Mouse (Mus musculus): ENCODE data around the gene Nprl2. TPM values are rescaled to one million over a fixed set of nuclear protein-coding genes. Genes with fewer than 3 reads are reported as not detected.
"Not testable (repeated sequence)": the region's sequence is repeated elsewhere in the genome, so short reads cannot be mapped to it uniquely, and the experiment has no call there.

Nprl2 gene
- polyA plus RNA-seq, 1 experiment from 2014 or later = 40.7 TPM

DNA sequence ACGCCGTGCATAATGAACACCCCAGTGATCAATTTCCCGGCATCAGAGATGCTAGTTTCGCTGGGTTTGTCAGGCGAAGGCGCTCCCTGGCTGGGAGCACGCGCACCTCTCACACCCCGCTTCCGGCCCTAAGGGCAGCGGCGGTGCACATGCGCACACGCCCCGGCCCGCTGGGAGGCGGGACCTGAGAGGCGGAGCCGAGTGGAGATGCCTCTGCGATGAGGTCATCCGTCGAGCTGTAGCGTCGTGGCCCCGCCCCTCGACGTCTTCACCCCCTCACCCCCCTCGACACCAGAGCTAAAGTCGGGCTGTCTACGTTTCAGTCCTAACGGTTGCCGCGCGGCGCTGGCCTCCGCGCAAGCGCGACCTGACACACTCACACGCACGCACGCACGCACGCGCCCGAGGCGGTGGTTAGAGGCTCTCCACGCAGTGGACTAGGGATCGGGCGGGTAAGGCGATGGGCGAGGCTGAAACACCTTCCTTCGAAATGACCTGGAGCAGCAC, 12.3 kb downstream of the Nprl2 start:
- no peaks in the 10 kb centered on the region for H3K9me3 ChIP-seq (ENCODE audit: control insufficient read depth, low read length)
- H3K4me3 ChIP-seq (ENCODE audit: low read depth, low read length) = peak overlapping the region; percentile 67
- peaks cover 7% of the 10 kb centered on the region; the same call in 1 of the 2 replicates for H3K36me3 ChIP-seq (ENCODE audit: control insufficient read depth, insufficient read depth, low read length)
- DNase-seq (ENCODE audit: low spot score) = peak; percentile 99
- ATAC-seq (replicated peaks; ENCODE audit: low FRiP score) = peak; percentile 92
- H3K27me3 ChIP-seq (ENCODE audit: control insufficient read depth, insufficient read depth, low read length) = peaks cover 14% of the 10 kb centered on the region
- peak overlapping the region; percentile 89 for H3K4me2 ChIP-seq (ENCODE audit: low read depth, low read length, severe bottlenecking)
- peak overlapping the region; percentile 78 for H3K27ac ChIP-seq (ENCODE audit: low read depth, low read length)
- WGBS = under 1% methylated on average over 53 of the region's 53 CpGs
- H3K4me1 ChIP-seq (replicated peaks; ENCODE audit: control insufficient read depth, insufficient read depth, low read length) = peaks cover 29% of the 10 kb centered on the region
- peak overlapping the region; percentile 86 for H3K9ac ChIP-seq (ENCODE audit: low read length)

DNA sequence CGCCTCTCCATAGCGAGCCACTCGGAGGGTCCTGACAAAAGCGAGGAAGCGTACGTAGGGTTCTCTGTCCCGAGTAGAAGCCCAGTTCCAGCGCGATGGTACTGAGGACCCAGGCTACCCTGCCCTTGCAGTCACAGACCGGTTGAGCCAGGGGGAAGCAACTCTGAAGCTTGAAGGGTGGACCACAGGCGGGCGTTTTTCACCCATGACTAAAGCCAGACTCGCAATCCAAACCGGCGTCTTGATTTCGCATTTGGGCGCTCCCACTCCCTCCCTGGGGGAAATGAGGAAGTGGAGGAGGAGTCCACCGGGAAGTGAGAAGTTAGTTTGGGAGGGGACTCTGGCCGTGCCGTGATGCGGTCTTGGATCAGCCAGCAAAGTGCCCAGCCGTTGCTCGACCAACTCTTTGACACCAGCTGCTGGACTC, 13.0 kb downstream of the Nprl2 start:
- Histone ChIP-seq H3K27me3 (ENCODE audit: control insufficient read depth, insufficient read depth, low read length) (peaks cover 12% of the 10 kb centered on the region), H3K9me3 (ENCODE audit: control insufficient read depth, low read length) (no peaks in the 10 kb centered on the region), H3K9ac (ENCODE audit: low read length) (peak overlapping the region; percentile 86), H3K4me3 (ENCODE audit: low read depth, low read length) (peak overlapping the region; percentile 67), H3K4me2 (ENCODE audit: low read depth, low read length, severe bottlenecking) (peak overlapping the region; percentile 78), H3K36me3 (ENCODE audit: control insufficient read depth, insufficient read depth, low read length) (peaks cover 13% of the 10 kb centered on the region; the same call in 1 of the 2 replicates), H3K4me1 (replicated peaks; ENCODE audit: control insufficient read depth, insufficient read depth, low read length) (peaks cover 29% of the 10 kb centered on the region), H3K27ac (ENCODE audit: low read depth, low read length) (peak overlapping the region; percentile 78)
- DNase-seq (ENCODE audit: low spot score) = no peak
- ATAC-seq (replicated peaks; ENCODE audit: low FRiP score) = peak; percentile 19
- under 1% methylated on average over 21 of the region's 23 CpGs for WGBS

DNA sequence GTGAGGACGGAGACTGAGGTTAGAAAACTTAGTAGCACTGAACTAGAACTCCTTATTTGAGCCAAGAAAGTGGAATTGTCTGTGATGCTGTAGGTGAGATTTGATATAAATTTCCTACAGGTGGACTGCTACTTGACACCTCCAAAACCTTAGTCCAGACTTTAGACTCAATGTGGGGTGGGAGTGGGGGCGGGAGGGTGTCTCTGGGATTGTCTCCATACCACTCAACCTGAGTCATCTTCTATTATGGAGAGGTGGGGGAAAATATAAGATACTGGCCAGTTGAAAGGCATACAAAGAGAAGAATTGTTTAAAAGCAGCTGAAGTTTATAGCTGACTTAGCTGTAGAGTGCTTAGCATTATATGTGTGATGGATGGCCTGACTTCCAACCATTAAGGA, 13.7 kb downstream of the Nprl2 start:
- H3K27ac ChIP-seq (ENCODE audit: low read depth, low read length) = no peak overlapping the region
- WGBS = 47% methylated on average over 2 of the region's 2 CpGs
- peak overlapping the region; percentile 86 for H3K9ac ChIP-seq (ENCODE audit: low read length)
- peaks cover 14% of the 10 kb centered on the region; the same call in 1 of the 2 replicates for H3K36me3 ChIP-seq (ENCODE audit: control insufficient read depth, insufficient read depth, low read length)
- no peak for DNase-seq (ENCODE audit: low spot score)
- peak overlapping the region; percentile 78 for H3K4me2 ChIP-seq (ENCODE audit: low read depth, low read length, severe bottlenecking)
- H3K4me3 ChIP-seq (ENCODE audit: low read depth, low read length) = peak overlapping the region; percentile 67
- H3K4me1 ChIP-seq (replicated peaks; ENCODE audit: control insufficient read depth, insufficient read depth, low read length) = peaks cover 29% of the 10 kb centered on the region
- no peak for ATAC-seq (replicated peaks; ENCODE audit: low FRiP score)
- no peaks in the 10 kb centered on the region for H3K9me3 ChIP-seq (ENCODE audit: control insufficient read depth, low read length)
- H3K27me3 ChIP-seq (ENCODE audit: control insufficient read depth, insufficient read depth, low read length) = peaks cover 6% of the 10 kb centered on the region; the same call in 1 of the 2 replicates

DNA sequence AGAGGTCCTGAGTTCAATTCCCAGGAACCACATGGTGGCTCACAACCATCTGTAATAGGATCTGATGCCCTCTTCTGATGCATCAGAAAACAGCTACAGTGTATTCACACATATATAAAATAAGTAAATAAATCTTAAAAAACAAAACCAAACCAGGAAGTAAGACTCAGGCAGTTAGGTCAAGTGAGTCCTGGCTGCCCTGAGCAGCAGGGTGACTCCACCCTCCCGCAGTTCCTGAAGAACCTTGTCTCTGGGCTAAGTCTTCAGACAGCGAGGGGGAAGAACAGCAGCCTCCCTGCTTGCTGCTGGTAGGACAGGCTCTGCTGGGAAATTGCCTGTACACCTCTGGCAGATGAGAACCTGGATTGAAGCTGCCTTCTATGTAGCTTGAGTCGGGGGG, 14.3 kb downstream of the Nprl2 start:
- peaks cover 25% of the 10 kb centered on the region for H3K4me1 ChIP-seq (replicated peaks; ENCODE audit: control insufficient read depth, insufficient read depth, low read length)
- H3K36me3 ChIP-seq (ENCODE audit: control insufficient read depth, insufficient read depth, low read length) = peaks cover 17% of the 10 kb centered on the region; the same call in 1 of the 2 replicates
- no peaks in the 10 kb centered on the region for H3K9me3 ChIP-seq (ENCODE audit: control insufficient read depth, low read length)
- H3K4me2 ChIP-seq (ENCODE audit: low read depth, low read length, severe bottlenecking) = peak overlapping the region; percentile 78; the same call in 1 of the 2 replicates
- WGBS = 83% methylated on average over 3 of the region's 3 CpGs
- no peak overlapping the region for H3K27ac ChIP-seq (ENCODE audit: low read depth, low read length)
- DNase-seq (ENCODE audit: low spot score) = no peak
- peak overlapping the region; percentile 67 for H3K4me3 ChIP-seq (ENCODE audit: low read depth, low read length)
- no peak for ATAC-seq (replicated peaks; ENCODE audit: low FRiP score)
- H3K27me3 ChIP-seq (ENCODE audit: control insufficient read depth, insufficient read depth, low read length) = peaks cover 2% of the 10 kb centered on the region; the same call in 1 of the 2 replicates
- H3K9ac ChIP-seq (ENCODE audit: low read length) = peak overlapping the region; percentile 39; the same call in 1 of the 2 replicates

GRCm38 (mm10) chr9:107563029-107563581, 21.1 kb downstream of the Nprl2 start, which contains the start of gene Tusc2:
Gene Tusc2 (plus strand): TSS chr9:107563255.
- H3K36me3 ChIP-seq (ENCODE audit: control insufficient read depth, insufficient read depth, low read length) = peaks cover 21% of the 10 kb centered on the region; the same call in 1 of the 2 replicates
- peak within 1 kb of the TSS; percentile 81 for H3K9ac ChIP-seq (ENCODE audit: low read length)
- H3K4me1 ChIP-seq (replicated peaks; ENCODE audit: control insufficient read depth, insufficient read depth, low read length) = peaks cover 11% of the 10 kb centered on the region
- H3K4me2 ChIP-seq (ENCODE audit: low read depth, low read length, severe bottlenecking) = peak within 1 kb of the TSS; percentile 87
- ATAC-seq (replicated peaks; ENCODE audit: low FRiP score) (peak; percentile 95), DNase-seq (ENCODE audit: low spot score) (peak; percentile 96)
- H3K27ac ChIP-seq (ENCODE audit: low read depth, low read length) = no peak within 1 kb of the TSS
- no peaks in the 10 kb centered on the region for H3K27me3 ChIP-seq (ENCODE audit: control insufficient read depth, insufficient read depth, low read length)
- peak within 1 kb of the TSS; percentile 89 for H3K4me3 ChIP-seq (ENCODE audit: low read depth, low read length)
- no peaks in the 10 kb centered on the region for H3K9me3 ChIP-seq (ENCODE audit: control insufficient read depth, low read length)
- under 1% methylated on average over 46 of the region's 46 CpGs for WGBS

DNA sequence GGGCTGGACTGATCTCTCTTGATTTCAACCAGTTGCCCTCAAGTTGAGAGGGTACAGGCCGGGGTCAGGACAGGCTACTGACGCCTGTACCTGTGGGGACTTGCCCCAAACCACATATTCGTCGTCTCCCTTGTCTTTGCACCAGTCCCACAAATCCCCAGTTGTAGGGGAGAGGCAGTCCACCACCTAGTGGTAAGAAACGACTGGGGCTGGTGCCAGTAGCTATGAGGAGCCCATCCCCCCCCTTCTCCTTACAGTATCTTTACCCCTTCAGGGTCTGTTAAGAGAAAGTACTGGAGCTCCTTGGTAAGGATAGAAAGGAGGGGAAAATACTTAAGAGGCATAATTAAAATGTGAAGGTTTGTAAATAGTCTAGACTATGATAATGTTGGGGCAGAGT, 23.5 kb downstream of the Nprl2 start:
- not testable (repeated sequence) for DNase-seq (ENCODE audit: low spot score); H3K4me3 ChIP-seq (ENCODE audit: low read depth, low read length); H3K36me3 ChIP-seq (ENCODE audit: control insufficient read depth, insufficient read depth, low read length); H3K4me2 ChIP-seq (ENCODE audit: low read depth, low read length, severe bottlenecking); H3K9me3 ChIP-seq (ENCODE audit: control insufficient read depth, low read length); ATAC-seq (replicated peaks; ENCODE audit: low FRiP score); H3K27ac ChIP-seq (ENCODE audit: low read depth, low read length); H3K27me3 ChIP-seq (ENCODE audit: control insufficient read depth, insufficient read depth, low read length); H3K9ac ChIP-seq (ENCODE audit: low read length)
- H3K4me1 ChIP-seq (replicated peaks; ENCODE audit: control insufficient read depth, insufficient read depth, low read length) = peaks cover 19% of the 10 kb centered on the region
- WGBS = 48% methylated on average over 5 of the region's 5 CpGs

- peaks cover 9% of the 10 kb centered on the region; the same call in 1 of the 2 replicates for H3K36me3 ChIP-seq (ENCODE audit: control insufficient read depth, insufficient read depth, low read length)
- WGBS = 62% methylated on average over 15 of the region's 15 CpGs
- peaks cover 24% of the 10 kb centered on the region for H3K4me1 ChIP-seq (replicated peaks; ENCODE audit: control insufficient read depth, insufficient read depth, low read length)
- H3K27ac ChIP-seq (ENCODE audit: low read depth, low read length) = no peak overlapping the region
- H3K9ac ChIP-seq (ENCODE audit: low read length) = no peak overlapping the region
- H3K4me2 ChIP-seq (ENCODE audit: low read depth, low read length, severe bottlenecking) = no peak overlapping the region
- no peak overlapping the region for H3K4me3 ChIP-seq (ENCODE audit: low read depth, low read length)
- no peak for ATAC-seq (replicated peaks; ENCODE audit: low FRiP score)
- no peaks in the 10 kb centered on the region for H3K27me3 ChIP-seq (ENCODE audit: control insufficient read depth, insufficient read depth, low read length)
- H3K9me3 ChIP-seq (ENCODE audit: control insufficient read depth, low read length) = no peaks in the 10 kb centered on the region
- peak; percentile 89 for DNase-seq (ENCODE audit: low spot score)
These were observed 24.1 kb downstream of the Nprl2 start for GRCm38 (mm10) chr9:107566041-107566709.

DNA sequence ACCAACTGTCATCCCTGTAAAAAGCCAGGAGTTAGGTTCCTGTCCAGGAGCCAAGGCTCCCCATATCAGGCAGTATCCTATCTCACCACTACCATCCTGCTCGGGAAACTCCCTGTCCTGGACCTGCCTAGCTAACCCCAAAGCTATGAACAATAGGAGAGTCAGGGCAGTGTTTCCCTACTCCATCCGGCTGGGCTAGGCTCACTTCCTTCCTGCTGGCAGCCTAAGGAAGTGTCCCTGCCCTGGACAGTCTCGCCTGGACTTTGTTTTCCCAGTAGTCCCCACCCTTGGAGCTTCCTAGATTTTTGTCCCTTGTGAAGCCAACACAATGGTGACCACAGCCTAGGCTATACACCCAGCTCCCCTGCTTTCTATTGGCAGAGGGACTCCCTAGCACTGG, 24.8 kb downstream of the Nprl2 start:
- H3K36me3 ChIP-seq (ENCODE audit: control insufficient read depth, insufficient read depth, low read length) = peaks cover 7% of the 10 kb centered on the region; the same call in 1 of the 2 replicates
- no peak overlapping the region for H3K4me3 ChIP-seq (ENCODE audit: low read depth, low read length)
- H3K4me1 ChIP-seq (replicated peaks; ENCODE audit: control insufficient read depth, insufficient read depth, low read length) = peaks cover 28% of the 10 kb centered on the region
- no peaks in the 10 kb centered on the region for H3K27me3 ChIP-seq (ENCODE audit: control insufficient read depth, insufficient read depth, low read length)
- ATAC-seq (replicated peaks; ENCODE audit: low FRiP score) (no peak), DNase-seq (ENCODE audit: low spot score) (no peak)
- WGBS = 65% methylated on average over 3 of the region's 3 CpGs
- no peak overlapping the region for H3K9ac ChIP-seq (ENCODE audit: low read length)
- H3K9me3 ChIP-seq (ENCODE audit: control insufficient read depth, low read length) = no peaks in the 10 kb centered on the region
- H3K4me2 ChIP-seq (ENCODE audit: low read depth, low read length, severe bottlenecking) = no peak overlapping the region
- H3K27ac ChIP-seq (ENCODE audit: low read depth, low read length) = no peak overlapping the region

Measured in forebrain, embryonic 11.5 days (tissue).